Mouse (Mus musculus) mammary gland, adult 2 months (tissue): Measurements from ENCODE around the gene 1110057P08Rik. TPM values are rescaled to one million over a fixed set of nuclear protein-coding genes. Genes with fewer than 3 reads are reported as not detected.

Source experiments
- polyA plus RNA-seq: library from polyadenylated mRNA; depleted of rRNA; stranded (reverse); fragments of >200 nt; gene quantifications from 2 replicates; pipeline ENCODE4 v1.2.3, GENCODE M21; 2012; ENCODE audit warnings: low replicate concordance; rRNA removed

1110057P08Rik gene
- not detected in 2 replicates for polyA plus RNA-seq

DNA sequence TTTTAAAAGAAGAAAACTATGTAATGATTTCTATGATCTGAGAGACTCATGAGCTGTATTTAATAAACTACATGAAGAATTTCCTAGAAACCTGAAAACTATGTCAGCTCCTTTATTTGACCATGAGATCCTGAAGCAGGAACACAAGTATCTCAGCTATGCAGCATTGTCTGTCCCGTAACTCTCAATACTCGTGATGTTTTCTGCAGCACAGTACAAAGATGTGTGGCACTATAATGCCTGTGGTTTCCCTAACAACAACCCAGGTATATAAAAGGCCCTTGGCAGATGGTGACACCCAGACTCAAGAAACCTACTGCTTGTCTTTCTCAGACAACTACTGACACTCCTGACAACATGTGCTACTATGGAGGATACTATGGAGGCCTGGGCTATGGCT is at the start of gene 1110057P08Rik:
1110057P08Rik (plus strand) TSS at position 301 of the 400 bp plus-strand sequence.

DNA sequence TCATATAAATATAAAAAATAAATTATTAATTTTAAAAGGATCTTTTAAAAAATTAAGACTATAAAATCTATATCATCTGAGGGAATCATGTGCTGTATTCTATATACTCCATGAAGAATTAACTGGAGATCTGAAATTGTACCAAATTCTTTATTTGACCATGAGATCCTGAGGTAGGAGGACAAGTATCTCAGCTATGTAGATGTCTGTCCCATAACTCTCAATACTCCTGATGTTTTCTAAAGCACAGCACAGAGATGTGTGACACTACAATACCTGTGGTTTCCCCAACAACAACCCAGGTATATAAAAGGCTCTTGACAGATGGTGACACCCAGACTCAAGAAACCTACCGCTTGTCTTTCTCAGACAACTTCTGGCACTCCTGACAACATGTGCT is 34.0 kb upstream of the 1110057P08Rik start, which contains the start of gene Gm6358:
Gm6358 (plus strand) TSS at position 301 of the 400 bp plus-strand sequence.

DNA sequence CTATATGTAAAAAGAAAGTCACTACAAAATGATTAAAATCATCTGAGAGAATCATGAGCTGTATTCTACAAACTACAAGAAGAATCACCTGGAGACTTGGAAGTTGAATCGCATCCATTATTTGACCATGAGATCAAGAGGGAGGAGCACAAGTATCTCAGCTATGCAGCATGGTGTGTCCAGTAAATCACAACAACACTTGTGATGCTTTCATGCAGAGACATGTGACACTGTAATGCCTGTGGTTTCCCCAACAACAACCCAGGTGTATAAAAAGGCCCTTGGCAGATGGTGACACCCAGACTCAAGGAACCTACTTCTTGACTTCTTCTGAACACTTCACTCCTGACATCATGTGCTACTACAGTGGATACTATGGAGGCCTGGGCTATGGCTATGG is 23.7 kb upstream of the 1110057P08Rik start, which contains the start of gene Gm10061:
Gm10061 (plus strand) TSS at position 301 of the 400 bp plus-strand sequence.

DNA sequence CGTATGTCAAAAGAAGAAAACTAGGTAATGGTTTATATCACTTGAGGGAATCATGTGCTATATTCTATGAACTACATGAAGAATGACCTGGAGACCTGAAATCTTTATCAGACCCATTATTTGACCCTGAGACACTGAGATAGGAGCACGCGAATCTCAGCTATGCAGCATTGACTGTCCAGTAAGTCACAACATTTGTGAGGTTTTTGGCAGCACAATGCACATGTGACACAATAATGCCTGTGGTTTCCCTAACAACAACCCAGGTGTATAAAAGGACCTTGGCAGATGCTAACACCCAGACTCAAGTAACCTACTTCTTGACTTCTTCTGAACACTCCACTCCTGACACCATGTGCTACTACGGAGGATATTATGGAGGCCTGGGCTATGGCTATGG is 16.9 kb upstream of the 1110057P08Rik start, which contains the start of gene Gm9789:
Gm9789 (plus strand) TSS at position 301 of the 400 bp plus-strand sequence.

DNA sequence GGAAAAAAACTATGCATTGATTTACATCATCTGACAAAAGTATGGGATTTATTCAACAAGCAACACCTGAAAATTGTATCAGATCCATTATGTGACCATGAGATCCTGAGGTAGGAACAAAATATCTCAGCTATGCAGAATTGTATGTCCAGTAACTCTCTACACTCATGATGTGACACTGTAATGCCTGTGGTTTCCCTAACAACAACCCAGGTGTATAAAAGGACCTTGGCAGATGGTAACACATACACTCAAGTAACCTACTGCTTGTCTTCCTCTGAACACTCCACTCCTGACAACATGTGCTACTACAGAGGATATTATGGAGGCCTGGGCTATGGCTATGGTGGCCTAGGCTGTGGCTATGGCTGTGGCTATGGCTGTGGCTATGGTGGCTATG is 5.3 kb upstream of the 1110057P08Rik start, which contains the start of gene Gm7735:
Gm7735 (plus strand) TSS at position 301 of the 400 bp plus-strand sequence.

DNA sequence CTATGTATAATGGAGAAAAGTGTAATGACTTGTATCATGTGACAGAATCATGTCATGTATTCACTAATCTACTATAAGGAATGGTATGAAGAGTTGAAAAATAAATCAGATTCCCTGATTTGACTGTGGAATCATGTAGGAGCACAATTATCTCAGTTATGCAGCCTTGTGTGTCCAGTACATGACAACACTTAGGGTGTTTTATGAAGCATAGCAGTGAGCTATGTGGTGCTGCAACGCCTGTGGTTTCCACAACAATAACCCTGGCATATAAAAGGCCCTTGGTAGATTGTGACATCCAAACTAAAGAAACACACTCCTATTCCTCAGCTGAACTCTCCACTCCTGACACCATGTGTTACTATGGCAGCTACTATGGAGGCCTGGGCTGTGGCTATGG is 31.0 kb downstream of the 1110057P08Rik start, which contains the start of gene Krtap20-2:
Krtap20-2 (plus strand) TSS at position 301 of the 400 bp plus-strand sequence.

Other genes with a start within 250 kb of the 1110057P08Rik start
- not detected in 2 replicates for gene Krtap19-9b, start 242.5 kb upstream of the 1110057P08Rik start, polyA plus RNA-seq
- not detected in 2 replicates for gene Krtap16-3, start 211.9 kb upstream of the 1110057P08Rik start, polyA plus RNA-seq
- gene Krtap22-2, start 164.0 kb upstream of the 1110057P08Rik start, polyA plus RNA-seq = not detected in 2 replicates
- gene Gm10229, start 159.5 kb upstream of the 1110057P08Rik start, polyA plus RNA-seq = not detected in 2 replicates
- gene Krtap6-1, start 143.0 kb upstream of the 1110057P08Rik start, polyA plus RNA-seq = not detected in 2 replicates
- gene Gm10228, start 133.3 kb upstream of the 1110057P08Rik start, polyA plus RNA-seq = not detected in 2 replicates
- not detected in 2 replicates for gene Krtap6-5, start 126.9 kb upstream of the 1110057P08Rik start, polyA plus RNA-seq
- not detected in 2 replicates for gene 1110025L11Rik, start 110.7 kb upstream of the 1110057P08Rik start, polyA plus RNA-seq
- gene Krtap6-3, start 90.7 kb upstream of the 1110057P08Rik start, polyA plus RNA-seq = not detected in 2 replicates
- not detected in 2 replicates for gene Gm6358, start 33.9 kb upstream of the 1110057P08Rik start, polyA plus RNA-seq
- gene Gm10061, start 23.6 kb upstream of the 1110057P08Rik start, polyA plus RNA-seq = not detected in 2 replicates
- not detected in 2 replicates for gene Gm9789, start 16.8 kb upstream of the 1110057P08Rik start, polyA plus RNA-seq
- not detected in 2 replicates for gene Gm7735, start 5.2 kb upstream of the 1110057P08Rik start, polyA plus RNA-seq
- not detected in 2 replicates for gene Krtap20-2, start 31.1 kb downstream of the 1110057P08Rik start, polyA plus RNA-seq
- not detected in 2 replicates for gene Krtap21-1, start 229.1 kb downstream of the 1110057P08Rik start, polyA plus RNA-seq
- not detected in 2 replicates for gene Krtap6-2, start 245.4 kb downstream of the 1110057P08Rik start, polyA plus RNA-seq